Mouse (Mus musculus): ENCODE results near the gene Schip1. TPM values are rescaled to one million over a fixed set of nuclear protein-coding genes. Genes with fewer than 3 reads are reported as not detected.

Gene Schip1
- polyA plus RNA-seq, 1 experiment from 2014 or later, result 68.8 TPM

GRCm38 (mm10) chr3:68662386-68662785, 597.8 kb downstream of the Schip1 start:
- ATAC-seq (replicated peaks; ENCODE audit: insufficient number of reproducible peaks, low FRiP score, low TSS enrichment), result no peak
- WGBS (ENCODE audit: insufficient replicate concordance), result 63% methylated on average over 5 of the region's 5 CpGs
- Histone ChIP-seq H3K9ac (ENCODE audit: low read depth, low read length) (no peak overlapping the region), H3K9me3 (replicated peaks; ENCODE audit: control insufficient read depth, low read length) (no peaks in the 10 kb centered on the region), H3K4me3 (ENCODE audit: low read depth, low read length) (no peak overlapping the region), H3K4me1 (ENCODE audit: control insufficient read depth, insufficient read depth, low read length) (peaks cover 11% of the 10 kb centered on the region; the same call in 1 of the 2 replicates), H3K4me2 (no peak overlapping the region), H3K27me3 (ENCODE audit: control insufficient read depth, insufficient read depth, low read length) (no peaks in the 10 kb centered on the region), H3K27ac (ENCODE audit: low read depth, low read length) (no peak overlapping the region), H3K36me3 (ENCODE audit: control insufficient read depth, insufficient read depth, low read length) (no peaks in the 10 kb centered on the region)

- H3K9me3 ChIP-seq (replicated peaks; ENCODE audit: control insufficient read depth, low read length), result no peaks in the 10 kb centered on the region
- no peaks in the 10 kb centered on the region for H3K36me3 ChIP-seq (ENCODE audit: control insufficient read depth, insufficient read depth, low read length)
- H3K4me3 ChIP-seq (ENCODE audit: low read depth, low read length), result no peak overlapping the region
- no peak overlapping the region for H3K27ac ChIP-seq (ENCODE audit: low read depth, low read length)
- no peaks in the 10 kb centered on the region for H3K27me3 ChIP-seq (ENCODE audit: control insufficient read depth, insufficient read depth, low read length)
- no peak overlapping the region for H3K9ac ChIP-seq (ENCODE audit: low read depth, low read length)
- no peak overlapping the region for H3K4me2 ChIP-seq
- peaks cover 7% of the 10 kb centered on the region; the same call in 1 of the 2 replicates for H3K4me1 ChIP-seq (ENCODE audit: control insufficient read depth, insufficient read depth, low read length)
- ATAC-seq (replicated peaks; ENCODE audit: insufficient number of reproducible peaks, low FRiP score, low TSS enrichment), result no peak
- 83% methylated on average over 6 of the region's 6 CpGs for WGBS (ENCODE audit: insufficient replicate concordance)
These were observed 599.7 kb downstream of the Schip1 start for GRCm38 (mm10) chr3:68664337-68664736.

DNA sequence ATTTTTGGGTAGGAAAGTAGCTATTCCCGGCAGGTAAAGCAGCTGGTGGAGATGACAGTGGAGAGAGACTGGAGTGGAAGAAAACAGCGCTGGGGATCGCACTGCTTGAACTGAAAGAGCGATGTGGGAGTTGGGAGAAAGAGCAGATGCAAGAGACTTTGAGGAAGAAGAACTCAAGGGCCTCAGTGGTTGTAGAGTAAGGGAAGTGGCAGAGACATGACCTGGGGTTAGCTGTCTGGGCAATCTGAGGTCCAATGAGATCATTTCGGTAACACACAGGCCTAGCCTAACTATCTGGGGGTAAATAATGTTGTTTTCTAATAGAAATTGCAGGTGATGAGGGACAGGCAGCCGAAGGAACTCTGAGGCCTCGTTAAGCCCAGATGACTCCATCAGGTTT, 601.8 kb downstream of the Schip1 start:
- H3K9me3 ChIP-seq (replicated peaks; ENCODE audit: control insufficient read depth, low read length), result no peaks in the 10 kb centered on the region
- no peak for ATAC-seq (replicated peaks; ENCODE audit: insufficient number of reproducible peaks, low FRiP score, low TSS enrichment)
- H3K9ac ChIP-seq (ENCODE audit: low read depth, low read length), result no peak overlapping the region
- 83% methylated on average over 7 of the region's 7 CpGs for WGBS (ENCODE audit: insufficient replicate concordance)
- H3K4me3 ChIP-seq (ENCODE audit: low read depth, low read length), result no peak overlapping the region
- H3K27me3 ChIP-seq (ENCODE audit: control insufficient read depth, insufficient read depth, low read length), result no peaks in the 10 kb centered on the region
- no peak overlapping the region for H3K27ac ChIP-seq (ENCODE audit: low read depth, low read length)
- H3K4me2 ChIP-seq, result no peak overlapping the region
- H3K4me1 ChIP-seq (ENCODE audit: control insufficient read depth, insufficient read depth, low read length), result no peaks in the 10 kb centered on the region
- H3K36me3 ChIP-seq (ENCODE audit: control insufficient read depth, insufficient read depth, low read length), result no peaks in the 10 kb centered on the region

GRCm38 (mm10) chr3:68667852-68668251, 603.2 kb downstream of the Schip1 start:
- Histone ChIP-seq H3K36me3 (ENCODE audit: control insufficient read depth, insufficient read depth, low read length) (no peaks in the 10 kb centered on the region), H3K4me2 (no peak overlapping the region), H3K9ac (ENCODE audit: low read depth, low read length) (no peak overlapping the region), H3K27ac (ENCODE audit: low read depth, low read length) (no peak overlapping the region), H3K9me3 (replicated peaks; ENCODE audit: control insufficient read depth, low read length) (no peaks in the 10 kb centered on the region), H3K4me1 (ENCODE audit: control insufficient read depth, insufficient read depth, low read length) (no peaks in the 10 kb centered on the region), H3K4me3 (ENCODE audit: low read depth, low read length) (no peak overlapping the region), H3K27me3 (ENCODE audit: control insufficient read depth, insufficient read depth, low read length) (no peaks in the 10 kb centered on the region)
- ATAC-seq (replicated peaks; ENCODE audit: insufficient number of reproducible peaks, low FRiP score, low TSS enrichment), result no peak
- WGBS (ENCODE audit: insufficient replicate concordance), result 95% methylated on average over 1 of the region's 1 CpGs

DNA sequence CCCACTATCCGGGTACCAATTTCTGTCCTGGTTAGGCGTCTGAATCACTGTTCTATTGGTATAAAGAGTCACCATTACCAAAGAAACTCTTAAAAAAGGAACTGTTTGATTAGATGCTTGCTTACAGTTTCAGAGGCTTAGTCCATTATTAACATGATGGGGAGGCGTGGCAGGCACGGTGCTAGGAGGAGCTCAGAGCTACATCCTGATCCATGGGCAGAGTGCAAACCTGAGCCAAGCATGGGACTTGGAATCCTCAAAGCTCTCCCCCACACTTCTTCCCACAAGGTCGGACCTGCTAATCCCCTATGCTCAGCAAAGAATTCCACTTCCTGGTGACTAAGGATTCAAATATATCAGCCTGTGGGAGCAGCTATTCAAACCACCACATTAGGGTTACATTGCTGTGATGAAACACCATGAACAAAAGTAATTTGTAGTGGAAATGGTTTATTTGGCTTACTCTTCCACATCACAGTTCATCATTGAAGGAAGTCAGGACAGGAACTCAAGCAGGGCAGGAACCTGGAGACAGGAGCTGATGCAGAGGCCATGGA, 604.9 kb downstream of the Schip1 start:
- WGBS (ENCODE audit: insufficient replicate concordance), result 74% methylated on average over 5 of the region's 5 CpGs
- Histone ChIP-seq H3K4me2 (no peak overlapping the region), H3K9me3 (replicated peaks; ENCODE audit: control insufficient read depth, low read length) (no peaks in the 10 kb centered on the region), H3K4me3 (ENCODE audit: low read depth, low read length) (no peak overlapping the region), H3K27me3 (ENCODE audit: control insufficient read depth, insufficient read depth, low read length) (no peaks in the 10 kb centered on the region), H3K36me3 (ENCODE audit: control insufficient read depth, insufficient read depth, low read length) (no peaks in the 10 kb centered on the region), H3K4me1 (ENCODE audit: control insufficient read depth, insufficient read depth, low read length) (no peaks in the 10 kb centered on the region), H3K27ac (ENCODE audit: low read depth, low read length) (no peak overlapping the region), H3K9ac (ENCODE audit: low read depth, low read length) (no peak overlapping the region)
- ATAC-seq (replicated peaks; ENCODE audit: insufficient number of reproducible peaks, low FRiP score, low TSS enrichment), result no peak

DNA sequence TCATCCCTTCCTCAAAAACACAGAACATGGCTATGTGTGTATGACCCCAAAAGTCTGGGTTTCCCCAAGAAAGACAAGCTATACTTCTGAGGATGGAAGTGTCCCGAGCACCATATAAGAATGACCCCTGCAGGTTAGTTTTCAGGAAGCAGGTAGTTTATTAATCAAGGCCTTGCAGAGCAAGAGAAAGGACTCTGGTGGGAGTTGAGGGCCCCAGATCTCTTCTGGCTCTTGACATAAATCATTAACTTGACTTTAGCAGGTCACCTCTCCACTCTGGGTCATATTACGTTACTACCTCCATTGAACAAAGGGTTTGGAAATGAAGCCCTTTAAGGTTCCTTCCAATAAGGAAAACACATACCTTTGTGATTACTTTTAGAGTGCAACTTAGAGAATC, 610.1 kb downstream of the Schip1 start:
- ATAC-seq (replicated peaks; ENCODE audit: insufficient number of reproducible peaks, low FRiP score, low TSS enrichment), result no peak
- no peak overlapping the region for H3K27ac ChIP-seq (ENCODE audit: low read depth, low read length)
- H3K27me3 ChIP-seq (ENCODE audit: control insufficient read depth, insufficient read depth, low read length), result no peaks in the 10 kb centered on the region
- H3K4me1 ChIP-seq (ENCODE audit: control insufficient read depth, insufficient read depth, low read length), result no peaks in the 10 kb centered on the region
- no peak overlapping the region for H3K4me3 ChIP-seq (ENCODE audit: low read depth, low read length)
- no peaks in the 10 kb centered on the region for H3K36me3 ChIP-seq (ENCODE audit: control insufficient read depth, insufficient read depth, low read length)
- H3K9ac ChIP-seq (ENCODE audit: low read depth, low read length), result no peak overlapping the region
- no peaks in the 10 kb centered on the region for H3K9me3 ChIP-seq (replicated peaks; ENCODE audit: control insufficient read depth, low read length)
- 83% methylated on average over 2 of the region's 2 CpGs for WGBS (ENCODE audit: insufficient replicate concordance)
- H3K4me2 ChIP-seq, result no peak overlapping the region

DNA sequence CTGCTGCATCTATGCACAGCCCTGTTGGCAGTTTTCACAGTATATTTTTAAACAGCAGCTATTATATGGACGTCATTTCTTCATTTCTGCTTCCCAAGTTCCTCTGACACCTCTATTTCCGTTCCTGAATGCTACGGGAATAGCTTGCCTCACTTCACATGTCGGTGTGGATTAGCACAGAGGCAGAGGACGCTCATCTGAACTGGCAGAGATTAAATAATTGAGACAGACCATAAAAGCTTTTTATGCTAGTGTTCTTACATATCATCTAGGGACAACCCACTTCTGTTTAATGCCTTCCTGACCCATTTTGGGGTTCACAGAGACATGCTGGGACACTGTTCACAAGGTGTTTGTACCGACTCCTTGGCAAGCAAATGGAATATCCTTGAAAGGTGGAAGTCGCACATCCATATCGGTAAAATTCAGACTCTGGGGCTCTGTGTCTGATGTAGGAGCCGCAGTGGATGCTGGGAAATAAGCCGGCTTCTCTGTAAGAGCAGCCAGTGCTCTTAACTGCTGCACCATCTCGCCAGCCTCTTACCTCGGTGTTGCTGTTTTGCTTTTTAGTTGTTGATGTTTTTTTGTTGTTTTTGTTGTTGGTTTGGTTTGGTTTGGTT, 610.7 kb downstream of the Schip1 start:
- 84% methylated on average over 12 of the region's 12 CpGs for WGBS (ENCODE audit: insufficient replicate concordance)
- Histone ChIP-seq H3K36me3 (ENCODE audit: control insufficient read depth, insufficient read depth, low read length) (no peaks in the 10 kb centered on the region), H3K4me2 (no peak overlapping the region), H3K9me3 (replicated peaks; ENCODE audit: control insufficient read depth, low read length) (no peaks in the 10 kb centered on the region), H3K4me1 (ENCODE audit: control insufficient read depth, insufficient read depth, low read length) (no peaks in the 10 kb centered on the region), H3K27me3 (ENCODE audit: control insufficient read depth, insufficient read depth, low read length) (no peaks in the 10 kb centered on the region), H3K27ac (ENCODE audit: low read depth, low read length) (no peak overlapping the region), H3K9ac (ENCODE audit: low read depth, low read length) (no peak overlapping the region), H3K4me3 (ENCODE audit: low read depth, low read length) (no peak overlapping the region)
- ATAC-seq (replicated peaks; ENCODE audit: insufficient number of reproducible peaks, low FRiP score, low TSS enrichment), result no peak
